Mouse (Mus musculus): Measurements from ENCODE around the gene Thbd. TPM values are rescaled to one million over a fixed set of nuclear protein-coding genes. Genes with fewer than 3 reads are reported as not detected.

Gene Thbd
- polyA plus RNA-seq, 1 experiment from 2014 or later = 232 TPM

GRCm38 (mm10) chr2:148387652-148388581 is 20.1 kb downstream of the Thbd start:
- Histone ChIP-seq H3K36me3 (ENCODE audit: insufficient read depth, low read length) (0 out of 2 replicates have a peak, but pooled peaks cover 3% of the 10 kb centered on the region), H3K27me3 (replicated peaks; ENCODE audit: insufficient read depth, low read length) (no peaks in the 10 kb centered on the region), H3K9me3 (ENCODE audit: low read length) (no peaks in the 10 kb centered on the region), H3K4me3 (ENCODE audit: low read depth, low read length) (no peak overlapping the region), H3K4me2 (replicated peaks; ENCODE audit: low read depth, low read length) (no peak overlapping the region), H3K27ac (ENCODE audit: low read length) (no peak overlapping the region), H3K9ac (replicated peaks; ENCODE audit: low read depth) (no peak overlapping the region), H3K4me1 (ENCODE audit: insufficient read depth, low read depth, low read length) (no peaks in the 10 kb centered on the region)
- ATAC-seq (no peak), DNase-seq (ENCODE audit: low spot score) (no peak)
- WGBS = 69% methylated on average over 6 of the region's 6 CpGs
- TF ChIP-seq EP300 (IDR thresholded peaks at IDR 0.05) (no peak), CTCF (IDR thresholded peaks at IDR 0.05) (no peak)

- Histone ChIP-seq H3K36me3 (ENCODE audit: insufficient read depth, low read length) (0 out of 2 replicates have a peak, but pooled peaks cover 3% of the 10 kb centered on the region), H3K9ac (replicated peaks; ENCODE audit: low read depth) (no peak overlapping the region), H3K4me1 (ENCODE audit: insufficient read depth, low read depth, low read length) (no peaks in the 10 kb centered on the region), H3K9me3 (ENCODE audit: low read length) (no peaks in the 10 kb centered on the region), H3K4me3 (ENCODE audit: low read depth, low read length) (no peak overlapping the region), H3K4me2 (replicated peaks; ENCODE audit: low read depth, low read length) (no peak overlapping the region), H3K27me3 (replicated peaks; ENCODE audit: insufficient read depth, low read length) (no peaks in the 10 kb centered on the region), H3K27ac (ENCODE audit: low read length) (no peak overlapping the region)
- ATAC-seq = no peak
- WGBS = 78% methylated on average over 2 of the region's 2 CpGs
- TF ChIP-seq CTCF (IDR thresholded peaks at IDR 0.05) (no peak), EP300 (IDR thresholded peaks at IDR 0.05) (no peak)
- DNase-seq (ENCODE audit: low spot score) = no peak
These were observed 21.1 kb downstream of the Thbd start for GRCm38 (mm10) chr2:148386927-148387326.

GRCm38 (mm10) chr2:148386476-148386875 is 21.5 kb downstream of the Thbd start:
- no peak for DNase-seq (ENCODE audit: low spot score)
- Histone ChIP-seq H3K27me3 (replicated peaks; ENCODE audit: insufficient read depth, low read length) (no peaks in the 10 kb centered on the region), H3K9ac (replicated peaks; ENCODE audit: low read depth) (no peak overlapping the region), H3K4me3 (ENCODE audit: low read depth, low read length) (no peak overlapping the region), H3K9me3 (ENCODE audit: low read length) (no peaks in the 10 kb centered on the region), H3K27ac (ENCODE audit: low read length) (no peak overlapping the region), H3K4me2 (replicated peaks; ENCODE audit: low read depth, low read length) (no peak overlapping the region), H3K36me3 (ENCODE audit: insufficient read depth, low read length) (0 out of 2 replicates have a peak, but pooled peaks cover 3% of the 10 kb centered on the region), H3K4me1 (ENCODE audit: insufficient read depth, low read depth, low read length) (no peaks in the 10 kb centered on the region)
- no peak for ATAC-seq
- WGBS = 87% methylated on average over 3 of the region's 3 CpGs
- TF ChIP-seq EP300 (IDR thresholded peaks at IDR 0.05) = no peak
- no peak for TF ChIP-seq CTCF (IDR thresholded peaks at IDR 0.05)

GRCm38 (mm10) chr2:148381076-148381475 is 26.9 kb downstream of the Thbd start:
- no peak for TF ChIP-seq EP300 (IDR thresholded peaks at IDR 0.05)
- TF ChIP-seq CTCF (IDR thresholded peaks at IDR 0.05) = no peak
- H3K4me3 ChIP-seq (ENCODE audit: low read depth, low read length) = no peak overlapping the region
- H3K36me3 ChIP-seq (ENCODE audit: insufficient read depth, low read length) = no peaks in the 10 kb centered on the region
- WGBS = 92% methylated on average over 2 of the region's 2 CpGs
- ATAC-seq (no peak), DNase-seq (ENCODE audit: low spot score) (no peak)
- H3K9ac ChIP-seq (replicated peaks; ENCODE audit: low read depth) = no peak overlapping the region
- H3K9me3 ChIP-seq (ENCODE audit: low read length) = no peaks in the 10 kb centered on the region
- H3K4me2 ChIP-seq (replicated peaks; ENCODE audit: low read depth, low read length) = no peak overlapping the region
- no peaks in the 10 kb centered on the region for H3K27me3 ChIP-seq (replicated peaks; ENCODE audit: insufficient read depth, low read length)
- H3K4me1 ChIP-seq (ENCODE audit: insufficient read depth, low read depth, low read length) = no peaks in the 10 kb centered on the region
- H3K27ac ChIP-seq (ENCODE audit: low read length) = no peak overlapping the region

GRCm38 (mm10) chr2:148379899-148380413 is 28.0 kb downstream of the Thbd start:
- Histone ChIP-seq H3K4me2 (replicated peaks; ENCODE audit: low read depth, low read length) (no peak overlapping the region), H3K36me3 (ENCODE audit: insufficient read depth, low read length) (no peaks in the 10 kb centered on the region), H3K9me3 (ENCODE audit: low read length) (no peaks in the 10 kb centered on the region), H3K27me3 (replicated peaks; ENCODE audit: insufficient read depth, low read length) (no peaks in the 10 kb centered on the region), H3K27ac (ENCODE audit: low read length) (no peak overlapping the region), H3K4me1 (ENCODE audit: insufficient read depth, low read depth, low read length) (no peaks in the 10 kb centered on the region), H3K9ac (replicated peaks; ENCODE audit: low read depth) (no peak overlapping the region), H3K4me3 (ENCODE audit: low read depth, low read length) (no peak overlapping the region)
- 56% methylated on average over 1 of the region's 1 CpGs for WGBS
- DNase-seq (ENCODE audit: low spot score) = peak; percentile 54
- peak; percentile 79 for ATAC-seq
- TF ChIP-seq EP300 (IDR thresholded peaks at IDR 0.05) (peak; percentile 87), CTCF (IDR thresholded peaks at IDR 0.05) (no peak)

GRCm38 (mm10) chr2:148378817-148379342 is 29.1 kb downstream of the Thbd start:
- H3K4me2 ChIP-seq (replicated peaks; ENCODE audit: low read depth, low read length) = no peak overlapping the region
- H3K36me3 ChIP-seq (ENCODE audit: insufficient read depth, low read length) = no peaks in the 10 kb centered on the region
- no peaks in the 10 kb centered on the region for H3K27me3 ChIP-seq (replicated peaks; ENCODE audit: insufficient read depth, low read length)
- 0 out of 2 replicates have a peak, but pooled peaks cover under 1% of the 10 kb centered on the region for H3K4me1 ChIP-seq (ENCODE audit: insufficient read depth, low read depth, low read length)
- no peak overlapping the region for H3K9ac ChIP-seq (replicated peaks; ENCODE audit: low read depth)
- H3K9me3 ChIP-seq (ENCODE audit: low read length) = no peaks in the 10 kb centered on the region
- DNase-seq (ENCODE audit: low spot score) = no peak
- H3K4me3 ChIP-seq (ENCODE audit: low read depth, low read length) = no peak overlapping the region
- no peak overlapping the region for H3K27ac ChIP-seq (ENCODE audit: low read length)
- 50% methylated on average over 1 of the region's 1 CpGs for WGBS
- no peak for ATAC-seq
- TF ChIP-seq EP300 (IDR thresholded peaks at IDR 0.05) (no peak), CTCF (IDR thresholded peaks at IDR 0.05) (no peak)

All from lung, postnatal 0 days (tissue).